In the genomic region with DNA sequence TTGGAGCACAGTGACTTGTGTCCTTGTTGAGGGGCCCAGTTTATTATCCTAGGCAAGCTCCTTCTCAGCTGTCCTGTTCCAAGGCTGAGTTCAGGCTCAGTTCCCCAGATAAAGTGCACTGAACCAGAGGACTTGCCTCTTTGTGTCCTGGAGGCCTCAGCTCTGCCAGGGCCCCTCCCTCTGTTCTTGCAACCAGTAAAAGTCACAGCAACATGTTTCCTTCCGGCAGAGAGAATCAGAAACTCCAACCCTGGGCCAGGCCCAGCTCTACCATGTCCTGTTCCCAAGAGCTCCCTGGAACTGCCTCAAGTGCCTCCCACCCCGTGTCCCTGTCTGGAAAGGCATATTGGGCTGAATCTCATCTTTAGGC, we compare ENCODE assay signal across 8 mouse cellular contexts. TPM values are rescaled to one million over a fixed set of nuclear protein-coding genes. Genes with fewer than 3 reads are reported as not detected.
A peak's percentile ranks its signal among the peaks of the same experiment; 100 is the strongest.
DNase-seq lines count a peak whose midpoint lies in the region; ATAC-seq and TF ChIP-seq lines count a peak whose summit lies in the region.

No protein-coding gene starts in this region.

- peaks cover 13% of the 10 kb centered on the region for H3K36me3 ChIP-seq in midbrain, postnatal 0 days (ENCODE audit: insufficient read depth, low read length)
- no peaks in the 10 kb centered on the region for H3K36me3 ChIP-seq in midbrain, embryonic 15.5 days (replicated peaks)

- H3K27me3 ChIP-seq in midbrain, postnatal 0 days (ENCODE audit: insufficient read depth, low read length), result no peaks in the 10 kb centered on the region
- no peaks in the 10 kb centered on the region for H3K27me3 ChIP-seq in midbrain, embryonic 15.5 days (replicated peaks)

- no peak overlapping the region for H3K4me2 ChIP-seq in midbrain, postnatal 0 days (ENCODE audit: low read depth, low read length, poor library complexity, severe bottlenecking)
- no peak overlapping the region for H3K4me2 ChIP-seq in midbrain, embryonic 15.5 days

- H3K4me1 ChIP-seq in midbrain, postnatal 0 days (ENCODE audit: insufficient read depth, low read length), result no peaks in the 10 kb centered on the region
- no peaks in the 10 kb centered on the region for H3K4me1 ChIP-seq in midbrain, embryonic 15.5 days

- no peak overlapping the region for H3K27ac ChIP-seq in midbrain, postnatal 0 days (ENCODE audit: low read depth, low read length)
- no peak overlapping the region for H3K27ac ChIP-seq in midbrain, embryonic 15.5 days

- ATAC-seq in midbrain, postnatal 0 days (ENCODE audit: low FRiP score), result no peak
- ATAC-seq in midbrain, embryonic 15.5 days (replicated peaks), result no peak

- 42% methylated on average over 2 of the region's 2 CpGs for WGBS in midbrain, postnatal 0 days
- WGBS in midbrain, embryonic 15.5 days, result 58% methylated on average over 2 of the region's 2 CpGs

- no peak overlapping the region for H3K4me3 ChIP-seq in midbrain, postnatal 0 days (ENCODE audit: low read depth, low read length)
- no peak overlapping the region for H3K4me3 ChIP-seq in midbrain, embryonic 15.5 days

- H3K9ac ChIP-seq in midbrain, postnatal 0 days (replicated peaks; ENCODE audit: low read length, poor library complexity, severe bottlenecking), result peak overlapping the region; percentile 24; the same call in 1 of the 2 replicates
- no peak overlapping the region for H3K9ac ChIP-seq in midbrain, embryonic 15.5 days

- H3K9me3 ChIP-seq in midbrain, postnatal 0 days (ENCODE audit: low read length), result no peaks in the 10 kb centered on the region
- no peaks in the 10 kb centered on the region for H3K9me3 ChIP-seq in midbrain, embryonic 15.5 days

- peak; percentile 46 for DNase-seq in midbrain, postnatal 0 days (ENCODE audit: low spot score)
- DNase-seq in gastrocnemius, adult 8-10 months (ENCODE audit: low spot score in 2 of 2), result peak; percentile 48 to 60
- DNase-seq in kidney, adult 11 months, result peak; percentile 78
- DNase-seq in lung, postnatal 36 days, result peak; percentile 92
- DNase-seq in frontal cortex, postnatal 10 days (ENCODE audit: low spot score in 2 of 2), result no peak
- no peak for DNase-seq in left cerebral cortex, adult 8-10 months (ENCODE audit: low spot score in 2 of 2)
- DNase-seq in layer of hippocampus, postnatal 14 days (ENCODE audit: low spot score in 2 of 2), result no peak

- no peak for TF ChIP-seq CTCF in midbrain, postnatal 0 days (IDR thresholded peaks at IDR 0.05)

RNA-seq across cellular contexts. Expression of gene Castor1, which starts 14.3 kb away (rescaled TPM):
- 9.7 and 10.6 TPM in 2 replicates for total RNA-seq in midbrain, postnatal 0 days (2014; rRNA removed)
- polyA plus RNA-seq in midbrain, postnatal 0 days (2015; fragmentation: Nextera tagmentation; extraction: Ambion mirVana), result 4.9 and 7.5 TPM in 2 replicates
- polyA plus RNA-seq in midbrain, embryonic 15.5 days (2015; fragmentation: Nextera tagmentation; extraction: Ambion mirVana), result 2.6 and 3.6 TPM in 2 replicates
- total RNA-seq in gastrocnemius, adult 8-10 months (2022), result 1 to 10 TPM in 3 of 4 experiments, under 1 TPM in 1; 0.56 to 2.9 (median 1.8) TPM
- 1 to 10 TPM; 3.1 to 5.9 (median 4.4) TPM for total RNA-seq in left cerebral cortex, adult 8-10 months (2022)
- total RNA-seq in layer of hippocampus, postnatal 14 days (2021), result 1 to 10 TPM; 6.3 to 9.1 TPM

RNA-seq across cellular contexts. Expression of gene Tbc1d10a, which starts 17.1 kb away (rescaled TPM):
- 41.9 and 48.4 TPM in 2 replicates for total RNA-seq in midbrain, postnatal 0 days (2014; rRNA removed)
- 31.9 and 36.2 TPM in 2 replicates for polyA plus RNA-seq in midbrain, postnatal 0 days (2015; fragmentation: Nextera tagmentation; extraction: Ambion mirVana)
- polyA plus RNA-seq in midbrain, embryonic 15.5 days (2015; fragmentation: Nextera tagmentation; extraction: Ambion mirVana), result 35.0 and 38.6 TPM in 2 replicates
- total RNA-seq in gastrocnemius, adult 8-10 months (2022), result 1 to 10 TPM; 2.7 to 4.5 (median 3.7) TPM
- 10 to 100 TPM; 24.1 to 33.2 (median 28.3) TPM for total RNA-seq in left cerebral cortex, adult 8-10 months (2022)
- 10 to 100 TPM; 29.4 to 30.6 TPM for total RNA-seq in layer of hippocampus, postnatal 14 days (2021)

RNA-seq across cellular contexts. Expression of gene Osm, which starts 32.5 kb away (rescaled TPM):
- 0.16 TPM in 1 of 2 replicates, not detected in the other for total RNA-seq in midbrain, postnatal 0 days (2014; rRNA removed)
- polyA plus RNA-seq in midbrain, postnatal 0 days (2015; fragmentation: Nextera tagmentation; extraction: Ambion mirVana), result 0.10 and 0.14 TPM in 2 replicates
- polyA plus RNA-seq in midbrain, embryonic 15.5 days (2015; fragmentation: Nextera tagmentation; extraction: Ambion mirVana), result 0.11 and 0.21 TPM in 2 replicates
- total RNA-seq in gastrocnemius, adult 8-10 months (2022), result not detected
- total RNA-seq in left cerebral cortex, adult 8-10 months (2022), result under 1 TPM in 2 of 4 experiments, not detected in 2; 0.53 to 0.55 TPM
- not detected for total RNA-seq in layer of hippocampus, postnatal 14 days (2021)

RNA-seq across cellular contexts. Expression of gene Sf3a1, which starts 43.5 kb away (rescaled TPM):
- 46.0 and 49.6 TPM in 2 replicates for total RNA-seq in midbrain, postnatal 0 days (2014; rRNA removed)
- polyA plus RNA-seq in midbrain, postnatal 0 days (2015; fragmentation: Nextera tagmentation; extraction: Ambion mirVana), result 34.2 and 37.3 TPM in 2 replicates
- 53.7 and 57.5 TPM in 2 replicates for polyA plus RNA-seq in midbrain, embryonic 15.5 days (2015; fragmentation: Nextera tagmentation; extraction: Ambion mirVana)
- total RNA-seq in gastrocnemius, adult 8-10 months (2022), result 10 to 100 TPM; 11.3 to 15.6 (median 12.2) TPM
- total RNA-seq in left cerebral cortex, adult 8-10 months (2022), result 10 to 100 TPM; 57.1 to 70.2 (median 61.6) TPM
- 10 to 100 TPM; 68.8 to 72.5 TPM for total RNA-seq in layer of hippocampus, postnatal 14 days (2021)

RNA-seq across cellular contexts. Expression of gene Ccdc157, which starts 43.6 kb away (rescaled TPM):
- 22.0 and 23.3 TPM in 2 replicates for total RNA-seq in midbrain, postnatal 0 days (2014; rRNA removed)
- polyA plus RNA-seq in midbrain, postnatal 0 days (2015; fragmentation: Nextera tagmentation; extraction: Ambion mirVana), result 9.0 and 10.7 TPM in 2 replicates
- polyA plus RNA-seq in midbrain, embryonic 15.5 days (2015; fragmentation: Nextera tagmentation; extraction: Ambion mirVana), result 9.0 and 10.3 TPM in 2 replicates
- 1 to 10 TPM; 1.7 to 2.5 (median 2.2) TPM for total RNA-seq in gastrocnemius, adult 8-10 months (2022)
- 10 to 100 TPM; 19.3 to 21.1 (median 19.9) TPM for total RNA-seq in left cerebral cortex, adult 8-10 months (2022)
- 10 to 100 TPM; 13.0 to 13.1 TPM for total RNA-seq in layer of hippocampus, postnatal 14 days (2021)

Comparison
In these comparisons a context has a peak if more than half of its experiments do, and no peak if none do; other contexts are left out.
1. DNase-seq: peak in midbrain, postnatal 0 days (single experiment), gastrocnemius, adult 8-10 months (2 of 2), kidney, adult 11 months (single experiment) and lung, postnatal 36 days (single experiment); none in frontal cortex, postnatal 10 days (0 of 2), left cerebral cortex, adult 8-10 months (0 of 2) and layer of hippocampus, postnatal 14 days (0 of 2).